Mouse (Mus musculus) C2C12 (cell line): ENCODE data around the gene Syp. TPM values are rescaled to one million over a fixed set of nuclear protein-coding genes. Genes with fewer than 3 reads are reported as not detected.

Experiments
- H3K27me3 ChIP-seq: one replicate; pipeline ENCODE4 v1.6.1; 2011; ENCODE audit not compliant: control insufficient read depth, insufficient read depth, insufficient read length
- H3K36me3 ChIP-seq: one replicate; pipeline ENCODE4 v1.6.1; 2011; ENCODE audit not compliant: control insufficient read depth, insufficient read depth
- H3K4me3 ChIP-seq: one replicate; pipeline ENCODE4 v1.5.1; 2011; ENCODE audit warnings: mild to moderate bottlenecking, control low read depth; ENCODE audit not compliant: poor library complexity, insufficient read depth, severe bottlenecking
- H3K79me2 ChIP-seq: one replicate; pipeline ENCODE4 v1.6.1; 2011; ENCODE audit not compliant: control insufficient read depth, insufficient read depth
- H3K79me3 ChIP-seq: one replicate; pipeline ENCODE4 v1.6.1; 2011; ENCODE audit warnings: low read depth, control low read depth
- H3ac ChIP-seq: one replicate; pipeline ENCODE3; 2011; ENCODE audit warnings: low read depth; ENCODE audit not compliant: control insufficient read depth, insufficient read length
- CEBPB ChIP-seq: IDR thresholded peaks from one replicate; pipeline ENCODE4 v1.6.1; 2011; ENCODE audit warnings: low read depth, mild to moderate bottlenecking, control low read depth, moderate library complexity
- CTCF ChIP-seq: IDR thresholded peaks from one replicate; pipeline ENCODE4 v1.5.1; 2011; ENCODE audit not compliant: control insufficient read depth, insufficient read depth, insufficient read length
- FOSL1 ChIP-seq: IDR thresholded peaks from one replicate; pipeline ENCODE4 v1.8.0; 2011; ENCODE audit warnings: mild to moderate bottlenecking, low read length; ENCODE audit not compliant: poor library complexity, insufficient read depth, severe bottlenecking
- MAX ChIP-seq: IDR thresholded peaks from one replicate; pipeline ENCODE4 v1.6.1; 2011; ENCODE audit warnings: mild to moderate bottlenecking, control low read depth
- MYOD1 ChIP-seq: IDR thresholded peaks from one replicate; pipeline ENCODE4 v1.6.1; 2011; ENCODE audit warnings: low read depth; ENCODE audit not compliant: control insufficient read depth, insufficient read length
- MYOG ChIP-seq: IDR thresholded peaks from one replicate; pipeline ENCODE4 v1.6.1; 2011; ENCODE audit not compliant: control insufficient read depth, insufficient read length; ENCODE audit errors: extremely low read depth
- USF1 ChIP-seq: IDR thresholded peaks from one replicate; pipeline ENCODE4 v1.6.1; 2011; ENCODE audit warnings: low read depth, mild to moderate bottlenecking, control low read depth, moderate library complexity
- polyA plus RNA-seq: library from polyadenylated mRNA; unstranded; fragments of >200 nt; fragmentation: generic; extraction: Trizol; gene quantifications from one replicate; pipeline ENCODE4 v1.2.1, GENCODE M21; 2012; ENCODE audit warnings: missing spikeins

The Syp gene
- polyA plus RNA-seq, 1 experiment = 0.75 TPM

- peaks cover 24% of the 10 kb centered on the region for H3K36me3 ChIP-seq
- no peaks in the 10 kb centered on the region for H3K27me3 ChIP-seq
- H3K79me3 ChIP-seq = peaks cover 16% of the 10 kb centered on the region
- peaks cover 21% of the 10 kb centered on the region for H3K79me2 ChIP-seq
- TF ChIP-seq CTCF (no peak), FOSL1 (no peak), MAX (no peak), CEBPB (no peak), USF1 (no peak), MYOD1 (no peak), MYOG (no peak)
- H3ac ChIP-seq = no peak overlapping the region
- H3K4me3 ChIP-seq = no peak overlapping the region
Observed at GRCm38 (mm10) chrX:7665739-7666502, 27.6 kb downstream of the Syp start.

- TF ChIP-seq MYOG (no peak), MAX (no peak), FOSL1 (no peak), USF1 (no peak), CEBPB (no peak), CTCF (no peak), MYOD1 (no peak)
- peak overlapping the region; percentile 71 for H3K4me3 ChIP-seq
- peaks cover 19% of the 10 kb centered on the region for H3K79me3 ChIP-seq
- no peaks in the 10 kb centered on the region for H3K27me3 ChIP-seq
- peak overlapping the region; percentile 99 for H3ac ChIP-seq
- H3K36me3 ChIP-seq = peaks cover 24% of the 10 kb centered on the region
- peaks cover 33% of the 10 kb centered on the region for H3K79me2 ChIP-seq
Observed at GRCm38 (mm10) chrX:7670390-7670881, 32.2 kb downstream of the Syp start.

- Histone ChIP-seq H3K79me3 (peaks cover 19% of the 10 kb centered on the region), H3ac (peak within 1 kb of the TSS; percentile 99), H3K36me3 (peaks cover 22% of the 10 kb centered on the region), H3K79me2 (peaks cover 33% of the 10 kb centered on the region), H3K27me3 (no peaks in the 10 kb centered on the region), H3K4me3 (peak within 1 kb of the TSS; percentile 71)
- TF ChIP-seq MYOG (no peak), MYOD1 (no peak), USF1 (no peak), CTCF (no peak), CEBPB (no peak), FOSL1 (no peak), MAX (no peak)
Observed at GRCm38 (mm10) chrX:7670921-7671623, 32.8 kb downstream of the Syp start, which contains the start of gene Plp2. Gene Plp2, minus strand, starts transcription at chrX:7671390.

- peak overlapping the region; percentile 43 for H3ac ChIP-seq
- peaks cover 33% of the 10 kb centered on the region for H3K79me2 ChIP-seq
- TF ChIP-seq MAX (no peak), MYOD1 (no peak), MYOG (no peak), FOSL1 (no peak), CEBPB (no peak), CTCF (no peak), USF1 (no peak)
- H3K79me3 ChIP-seq = peaks cover 19% of the 10 kb centered on the region
- no peaks in the 10 kb centered on the region for H3K27me3 ChIP-seq
- no peak overlapping the region for H3K4me3 ChIP-seq
- peaks cover 16% of the 10 kb centered on the region for H3K36me3 ChIP-seq
Observed at GRCm38 (mm10) chrX:7672739-7673138, 34.5 kb downstream of the Syp start.

- Histone ChIP-seq H3K79me2 (peaks cover 30% of the 10 kb centered on the region), H3K36me3 (peaks cover 10% of the 10 kb centered on the region), H3ac (peak overlapping the region; percentile 18), H3K27me3 (no peaks in the 10 kb centered on the region), H3K4me3 (no peak overlapping the region), H3K79me3 (peaks cover 19% of the 10 kb centered on the region)
- TF ChIP-seq CTCF (no peak), USF1 (peak; percentile 57), FOSL1 (no peak)
Observed at GRCm38 (mm10) chrX:7673578-7674281, 35.5 kb downstream of the Syp start.
